Mouse (Mus musculus) neural tube, embryonic 11.5 days (tissue): ENCODE results near the gene Bex3. TPM values are rescaled to one million over a fixed set of nuclear protein-coding genes. Genes with fewer than 3 reads are reported as not detected.
"Not testable (repeated sequence)": the region's sequence is repeated elsewhere in the genome, so short reads cannot be mapped to it uniquely, and the experiment has no call there.

ENCODE experiments used
- ATAC-seq: fragments of 200-750 bp; cut with Nextera tagmentation; 2 replicates; pipeline ENCODE4 v1.8.0; 2017; ENCODE audit warnings: moderate number of reproducible peaks, mild to moderate bottlenecking, moderate TSS enrichment, moderate library complexity; ENCODE audit not compliant: insufficient read depth, low FRiP score, low TSS enrichment
- DNase-seq: peaks from one replicate; pipeline ENCODE4 v3.0.0-alpha.2; 2015; ENCODE audit warnings: low spot score
- H3K27ac ChIP-seq: fragments of 300-500 bp; sonication (generic); 2 replicates; pipeline ENCODE4 v1.5.1; 2014; ENCODE audit warnings: low read depth, mild to moderate bottlenecking, low read length
- H3K27me3 ChIP-seq: fragments of 300-500 bp; sonication (generic); 2 replicates; pipeline ENCODE4 v1.6.1; 2014; ENCODE audit warnings: mild to moderate bottlenecking, low read length, mixed read lengths; ENCODE audit not compliant: control insufficient read depth, insufficient read depth
- H3K36me3 ChIP-seq: fragments of 300-500 bp; sonication (generic); 2 replicates; pipeline ENCODE4 v1.6.1; 2014; ENCODE audit warnings: mild to moderate bottlenecking, low read length, moderate library complexity, mixed read lengths; ENCODE audit not compliant: control insufficient read depth, insufficient read depth
- H3K4me1 ChIP-seq: fragments of 300-500 bp; sonication (generic); 2 replicates; pipeline ENCODE4 v1.6.1; 2014; ENCODE audit warnings: low read length, mixed read lengths; ENCODE audit not compliant: control insufficient read depth, insufficient read depth
- H3K4me2 ChIP-seq: fragments of 300-500 bp; sonication (generic); 2 replicates; pipeline ENCODE4 v1.6.1; 2014; ENCODE audit warnings: low read depth, mild to moderate bottlenecking, moderate library complexity
- H3K4me3 ChIP-seq: fragments of 300-500 bp; sonication (generic); 2 replicates; pipeline ENCODE4 v1.5.1; 2014; ENCODE audit warnings: low read depth, low read length
- H3K9ac ChIP-seq: fragments of 300-500 bp; sonication (generic); 2 replicates; pipeline ENCODE4 v1.6.1; 2014; ENCODE audit warnings: mild to moderate bottlenecking, low read length
- H3K9me3 ChIP-seq: fragments of 300-500 bp; sonication (generic); 2 replicates; pipeline ENCODE4 v1.6.1; 2016; ENCODE audit warnings: low read length; ENCODE audit not compliant: control insufficient read depth
- WGBS: fragments of 180-500 bp; shearing (Covaris S2); extraction: QIAGEN DNeasy Blood & Tissue Kit; methylation state at CpG from one replicate; pipeline ENCODE4 v1.1.7; 2014; 5-methylcytosine and 5-hydroxymethylcytosine counted together
- polyA plus RNA-seq: library from polyadenylated mRNA; unstranded; fragments of >200 nt; fragmentation: Nextera tagmentation; extraction: Ambion mirVana; gene quantifications from 2 replicates; pipeline ENCODE4 v1.2.1, GENCODE M21; 2014

Gene Bex3
- polyA plus RNA-seq, 1 experiment from 2014 or later, result 670 TPM

GRCm38 (mm10) chrX:136249671-136250070, 20.4 kb upstream of the Bex3 start:
- H3K4me1 ChIP-seq, result no peaks in the 10 kb centered on the region
- no peaks in the 10 kb centered on the region for H3K27me3 ChIP-seq
- ATAC-seq (no peak), DNase-seq (no peak)
- no peak overlapping the region for H3K4me2 ChIP-seq
- no peaks in the 10 kb centered on the region for H3K9me3 ChIP-seq
- H3K4me3 ChIP-seq, result no peak overlapping the region
- H3K27ac ChIP-seq, result no peak overlapping the region
- WGBS, result 80% methylated on average over 7 of the region's 7 CpGs
- no peak overlapping the region for H3K9ac ChIP-seq
- no peaks in the 10 kb centered on the region for H3K36me3 ChIP-seq

- DNase-seq (no peak), ATAC-seq (no peak)
- Histone ChIP-seq H3K27ac (no peak overlapping the region), H3K27me3 (no peaks in the 10 kb centered on the region), H3K9me3 (no peaks in the 10 kb centered on the region), H3K9ac (no peak overlapping the region), H3K4me1 (no peaks in the 10 kb centered on the region), H3K4me2 (no peak overlapping the region), H3K4me3 (no peak overlapping the region), H3K36me3 (no peaks in the 10 kb centered on the region)
- WGBS, result 64% methylated on average over 6 of the region's 6 CpGs
Observed at GRCm38 (mm10) chrX:136252023-136252729, 17.9 kb upstream of the Bex3 start.

GRCm38 (mm10) chrX:136267720-136268119, 2.3 kb upstream of the Bex3 start:
- ATAC-seq, result no peak
- no peaks in the 10 kb centered on the region for H3K27me3 ChIP-seq
- DNase-seq, result no peak
- H3K4me2 ChIP-seq, result no peak overlapping the region
- no peak overlapping the region for H3K27ac ChIP-seq
- no peaks in the 10 kb centered on the region for H3K4me1 ChIP-seq
- no peaks in the 10 kb centered on the region for H3K36me3 ChIP-seq
- no peak overlapping the region for H3K9ac ChIP-seq
- H3K4me3 ChIP-seq, result no peak overlapping the region
- 75% methylated on average over 5 of the region's 5 CpGs for WGBS
- H3K9me3 ChIP-seq, result no peaks in the 10 kb centered on the region

- no peaks in the 10 kb centered on the region for H3K9me3 ChIP-seq
- no peak overlapping the region for H3K4me3 ChIP-seq
- H3K36me3 ChIP-seq, result no peaks in the 10 kb centered on the region
- no peak overlapping the region for H3K9ac ChIP-seq
- DNase-seq, result no peak
- no peaks in the 10 kb centered on the region for H3K4me1 ChIP-seq
- no peak for ATAC-seq
- no peaks in the 10 kb centered on the region for H3K27me3 ChIP-seq
- no peak overlapping the region for H3K27ac ChIP-seq
- 63% methylated on average over 4 of the region's 4 CpGs for WGBS
- no peak overlapping the region for H3K4me2 ChIP-seq
Observed at GRCm38 (mm10) chrX:136268173-136268572, 1.9 kb upstream of the Bex3 start.

GRCm38 (mm10) chrX:136270393-136271111, 499 bp downstream of the Bex3 start:
- ATAC-seq, result peak; percentile 72
- Histone ChIP-seq H3K4me3 (peak overlapping the region; percentile 38), H3K9ac (peak overlapping the region; percentile 26; the same call in 1 of the 2 replicates), H3K4me2 (peak overlapping the region; percentile 40)
- H3K36me3 ChIP-seq, H3K27me3 ChIP-seq, H3K9me3 ChIP-seq, H3K27ac ChIP-seq, H3K4me1 ChIP-seq: not testable (repeated sequence)
- WGBS, result 37% methylated on average over 16 of the region's 60 CpGs
- peak; percentile 52 for DNase-seq

- no peak overlapping the region for H3K4me3 ChIP-seq
- no peaks in the 10 kb centered on the region for H3K9me3 ChIP-seq
- no peaks in the 10 kb centered on the region for H3K4me1 ChIP-seq
- DNase-seq (no peak), ATAC-seq (no peak)
- H3K27me3 ChIP-seq, result no peaks in the 10 kb centered on the region
- no peak overlapping the region for H3K9ac ChIP-seq
- no peaks in the 10 kb centered on the region for H3K36me3 ChIP-seq
- no peak overlapping the region for H3K4me2 ChIP-seq
- WGBS, result 26% methylated on average over 3 of the region's 3 CpGs
- H3K27ac ChIP-seq, result no peak overlapping the region
Observed at GRCm38 (mm10) chrX:136274542-136274941, 4.5 kb downstream of the Bex3 start.

GRCm38 (mm10) chrX:136275386-136275785, 5.3 kb downstream of the Bex3 start:
- 39% methylated on average over 3 of the region's 3 CpGs for WGBS
- H3K9me3 ChIP-seq, result no peaks in the 10 kb centered on the region
- DNase-seq (no peak), ATAC-seq (no peak)
- no peak overlapping the region for H3K4me2 ChIP-seq
- no peak overlapping the region for H3K27ac ChIP-seq
- no peak overlapping the region for H3K4me3 ChIP-seq
- no peaks in the 10 kb centered on the region for H3K4me1 ChIP-seq
- H3K9ac ChIP-seq, result no peak overlapping the region
- H3K27me3 ChIP-seq, result no peaks in the 10 kb centered on the region
- no peaks in the 10 kb centered on the region for H3K36me3 ChIP-seq

- ATAC-seq (no peak), DNase-seq (no peak)
- no peaks in the 10 kb centered on the region for H3K9me3 ChIP-seq
- no peak overlapping the region for H3K9ac ChIP-seq
- no peaks in the 10 kb centered on the region for H3K27me3 ChIP-seq
- H3K4me1 ChIP-seq, result no peaks in the 10 kb centered on the region
- H3K4me3 ChIP-seq, result no peak overlapping the region
- 88% methylated on average over 7 of the region's 7 CpGs for WGBS
- H3K36me3 ChIP-seq, result no peaks in the 10 kb centered on the region
- H3K4me2 ChIP-seq, result no peak overlapping the region
- H3K27ac ChIP-seq, result no peak overlapping the region
Observed at GRCm38 (mm10) chrX:136277577-136277976, 7.5 kb downstream of the Bex3 start.

GRCm38 (mm10) chrX:136278401-136278800, 8.3 kb downstream of the Bex3 start:
- Histone ChIP-seq H3K9ac (no peak overlapping the region), H3K4me3 (no peak overlapping the region), H3K4me2 (no peak overlapping the region), H3K27ac (no peak overlapping the region), H3K27me3 (no peaks in the 10 kb centered on the region), H3K4me1 (no peaks in the 10 kb centered on the region), H3K9me3 (no peaks in the 10 kb centered on the region), H3K36me3 (no peaks in the 10 kb centered on the region)
- DNase-seq (no peak), ATAC-seq (no peak)
